ENCODE assay signal across 17 mouse cellular contexts in genomic region chr4:130726118-130726517, GRCm38 (mm10).
DNase-seq lines count a peak whose midpoint lies in the region; ATAC-seq and TF ChIP-seq lines count a peak whose summit lies in the region.
"Had no signal": no experiment of that assay in that cellular context is flagged by ENCODE, and none has a peak within 500 bp of the region (broad histone marks: within the 10 kb centered on the region; RNA-seq: fewer than 3 reads in every experiment).

No protein-coding gene starts in this region.

- ATAC-seq in frontal cortex, adult (ENCODE audit: low TSS enrichment): 0 out of 2 replicates have a peak, but pooled peaks have one; percentile 22
- ATAC-seq in midbrain, embryonic 14.5 days (ENCODE audit: low FRiP score, low TSS enrichment): no peak
- ATAC-seq: forebrain, embryonic 16.5 days; inflammation-experienced regulatory T-cells, adult 6 months; Patski had no signal

- 12% methylated on average over 3 of the region's 3 CpGs for WGBS in midbrain, embryonic 14.5 days

- no peak for TF ChIP-seq CTCF in brain, embryonic 14.5 days (IDR thresholded peaks at IDR 0.05; ENCODE audit: borderline replicate concordance, extremely low read depth, insufficient read depth, insufficient read length)

- TF ChIP-seq POLR2A in brain, embryonic 14.5 days (IDR thresholded peaks at IDR 0.05; ENCODE audit: borderline replicate concordance, extremely low read depth, insufficient read depth, insufficient read length, poor library complexity, severe bottlenecking): no peak

- no peak overlapping the region for H3K9ac ChIP-seq in midbrain, embryonic 14.5 days (replicated peaks; ENCODE audit: low read length)
- H3K9ac ChIP-seq: embryonic facial prominence, embryonic 12.5 days; liver, embryonic 14.5 days had no signal

- peaks cover 23% of the 10 kb centered on the region for H3K4me1 ChIP-seq in midbrain, embryonic 14.5 days (ENCODE audit: control insufficient read depth, insufficient read depth, low read length)

- no peak overlapping the region for H3K4me2 ChIP-seq in midbrain, embryonic 14.5 days (ENCODE audit: low read length)
- H3K4me2 ChIP-seq: embryonic facial prominence, embryonic 12.5 days had no signal

- H3K27me3 ChIP-seq in midbrain, embryonic 14.5 days (ENCODE audit: control insufficient read depth, insufficient read depth, low read length): no peaks in the 10 kb centered on the region
- H3K27me3 ChIP-seq: CH12.LX; embryonic facial prominence, embryonic 12.5 days; Patski had no signal

- no peak overlapping the region for H3K4me3 ChIP-seq in midbrain, embryonic 14.5 days (replicated peaks; ENCODE audit: low read depth, low read length)
- H3K4me3 ChIP-seq: embryonic facial prominence, embryonic 12.5 days had no signal

- peaks cover 10% of the 10 kb centered on the region for H3K36me3 ChIP-seq in midbrain, embryonic 14.5 days (ENCODE audit: control insufficient read depth, insufficient read depth, low read length)

- no peaks in the 10 kb centered on the region for H3K9me3 ChIP-seq in midbrain, embryonic 14.5 days (ENCODE audit: control insufficient read depth, low read length)
- H3K9me3 ChIP-seq: embryonic facial prominence, embryonic 12.5 days had no signal

- DNase-seq in frontal cortex, postnatal 10 days (ENCODE audit: low spot score in 2 of 2): no peak
- peak; percentile 29 for DNase-seq in brain, adult 2 months (ENCODE audit: low read depth, low spot score)
- peak; percentile 67 for DNase-seq in brain, embryonic 14.5 days (ENCODE audit: low read depth)
- peak; percentile 61 for DNase-seq in midbrain, embryonic 14.5 days
- DNase-seq in adrenal gland, adult 18-20 months (ENCODE audit: low spot score in 2 of 2): no peak
- DNase-seq in urinary bladder, postnatal 4 days (ENCODE audit: low spot score in 2 of 2): no peak
- DNase-seq: gastrocnemius, postnatal 14 days; layer of hippocampus, adult 9-11 months; thymus, postnatal 36 days had no signal

- H3K27ac ChIP-seq in midbrain, embryonic 14.5 days (replicated peaks; ENCODE audit: low read depth, low read length): peak overlapping the region; percentile 39; the same call in 1 of the 2 replicates
- H3K27ac ChIP-seq: embryonic facial prominence, embryonic 12.5 days; liver, embryonic 14.5 days; stomach, postnatal 0 days had no signal

Comparison
In these comparisons a context has a peak if more than half of its experiments do, and no peak if none do; other contexts are left out.
1. DNase-seq: peak in brain, adult 2 months (single experiment), brain, embryonic 14.5 days (single experiment) and midbrain, embryonic 14.5 days (single experiment); none in frontal cortex, postnatal 10 days (0 of 2), adrenal gland, adult 18-20 months (0 of 2) and urinary bladder, postnatal 4 days (0 of 2).